Comparison of ENCODE assay signal across 7 mouse cellular contexts in the genomic region with DNA sequence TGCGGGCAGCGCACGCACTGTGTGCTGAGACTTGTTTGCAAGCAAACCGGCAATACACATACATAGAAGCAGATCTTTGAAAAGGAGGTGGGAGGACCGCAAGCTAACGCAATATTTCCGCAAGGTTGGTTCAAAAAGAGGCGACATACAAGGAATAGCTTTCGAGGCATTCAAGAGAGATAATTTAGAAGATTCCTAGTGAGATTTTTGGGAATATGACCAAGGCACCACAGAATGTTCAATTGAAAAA. TPM values are rescaled to one million over a fixed set of nuclear protein-coding genes. Genes with fewer than 3 reads are reported as not detected.
DNase-seq lines count a peak whose midpoint lies in the region; ATAC-seq and TF ChIP-seq lines count a peak whose summit lies in the region.

No protein-coding gene starts in this region.

- intact Hi-C loops in left cerebral cortex, postnatal 36 days (cut with DNase I) = no loop called here

- H3K4me2 ChIP-seq in forebrain, embryonic 12.5 days = peak overlapping the region; percentile 74
- peak overlapping the region; percentile 84 for H3K4me2 ChIP-seq in liver, embryonic 13.5 days
- H3K4me2 ChIP-seq in stomach, postnatal 0 days (replicated peaks; ENCODE audit: low read depth) = peak overlapping the region; percentile 93

- peak overlapping the region; percentile 83 for H3K4me3 ChIP-seq in spleen, adult 2 months (ENCODE audit: extremely low read depth, insufficient read depth, insufficient read length)
- peak overlapping the region; percentile 66 for H3K4me3 ChIP-seq in forebrain, embryonic 12.5 days (replicated peaks)
- H3K4me3 ChIP-seq in liver, embryonic 13.5 days (replicated peaks) = peak overlapping the region; percentile 86
- peak overlapping the region; percentile 62 for H3K4me3 ChIP-seq in stomach, postnatal 0 days (ENCODE audit: low read depth, low read length)

- WGBS in spleen, adult 2 months = under 1% methylated on average over 9 of the region's 9 CpGs
- 7% methylated on average over 9 of the region's 9 CpGs for WGBS in forebrain, embryonic 12.5 days
- 3% methylated on average over 9 of the region's 9 CpGs for WGBS in liver, embryonic 13.5 days (ENCODE audit: insufficient replicate concordance)
- 4% methylated on average over 9 of the region's 9 CpGs for WGBS in stomach, postnatal 0 days

- peak overlapping the region; percentile 70 for H3K9ac ChIP-seq in forebrain, embryonic 12.5 days
- H3K9ac ChIP-seq in liver, embryonic 13.5 days = peak overlapping the region; percentile 93
- H3K9ac ChIP-seq in stomach, postnatal 0 days (ENCODE audit: low read length) = peak overlapping the region; percentile 67

- TF ChIP-seq EP300 in stomach, postnatal 0 days (optimal IDR thresholded peaks at IDR 0.05) = no peak

- no peaks in the 10 kb centered on the region for H3K9me3 ChIP-seq in forebrain, embryonic 12.5 days
- no peaks in the 10 kb centered on the region for H3K9me3 ChIP-seq in liver, embryonic 13.5 days (replicated peaks)
- no peaks in the 10 kb centered on the region for H3K9me3 ChIP-seq in stomach, postnatal 0 days (ENCODE audit: control insufficient read depth, low read length)

- ATAC-seq in forebrain, embryonic 12.5 days (ENCODE audit: low FRiP score) = no peak
- peak; percentile 10; the same call in 1 of the 2 replicates for ATAC-seq in liver, embryonic 13.5 days (ENCODE audit: low read depth)
- ATAC-seq in stomach, postnatal 0 days (ENCODE audit: low FRiP score, low TSS enrichment) = no peak

- TF ChIP-seq CTCF in spleen, adult 2 months (IDR thresholded peaks at IDR 0.05; ENCODE audit: extremely low read depth, insufficient read depth, insufficient read length, insufficient replicate concordance) = no peak
- TF ChIP-seq CTCF in stomach, postnatal 0 days (IDR thresholded peaks at IDR 0.05; ENCODE audit: low read depth) = no peak

- no peaks in the 10 kb centered on the region for H3K36me3 ChIP-seq in spleen, adult 2 months (ENCODE audit: control insufficient read depth, insufficient read depth, low read length)
- H3K36me3 ChIP-seq in forebrain, embryonic 12.5 days (replicated peaks) = peaks cover 3% of the 10 kb centered on the region; the same call in 1 of the 2 replicates
- H3K36me3 ChIP-seq in liver, embryonic 13.5 days = peaks cover 8% of the 10 kb centered on the region; the same call in 1 of the 2 replicates
- no peaks in the 10 kb centered on the region for H3K36me3 ChIP-seq in stomach, postnatal 0 days (ENCODE audit: control insufficient read depth, insufficient read depth, low read length)

- DNase-seq in spleen, adult 2 months (ENCODE audit: low read depth in 1 of 2, low spot score in 2 of 2) = no peak
- no peak for DNase-seq in spleen, postnatal 14 days (ENCODE audit: low spot score in 2 of 2)
- DNase-seq in liver, embryonic 13.5 days = no peak
- DNase-seq in stomach, postnatal 0 days (ENCODE audit: low spot score) = no peak
- no peak for DNase-seq in left cerebral cortex, postnatal 36 days (ENCODE audit: low spot score in 2 of 2)
- DNase-seq in adrenal gland, adult 18-20 months (ENCODE audit: low spot score in 2 of 2) = no peak

- peaks cover 2% of the 10 kb centered on the region for H3K4me1 ChIP-seq in spleen, adult 2 months (ENCODE audit: control insufficient read depth, insufficient read depth, insufficient read length)
- H3K4me1 ChIP-seq in forebrain, embryonic 12.5 days = peaks cover 7% of the 10 kb centered on the region
- peaks cover 53% of the 10 kb centered on the region for H3K4me1 ChIP-seq in liver, embryonic 13.5 days (replicated peaks)
- no peaks in the 10 kb centered on the region for H3K4me1 ChIP-seq in stomach, postnatal 0 days (replicated peaks; ENCODE audit: control insufficient read depth, insufficient read depth)

- no peak overlapping the region for H3K27ac ChIP-seq in spleen, adult 2 months (ENCODE audit: insufficient read depth, low read length)
- peak overlapping the region; percentile 76 for H3K27ac ChIP-seq in forebrain, embryonic 12.5 days
- peak overlapping the region; percentile 82 for H3K27ac ChIP-seq in liver, embryonic 13.5 days
- no peak overlapping the region; the same call in 1 of the 2 replicates for H3K27ac ChIP-seq in stomach, postnatal 0 days (replicated peaks)

- TF ChIP-seq POLR2A in spleen, adult 2 months (IDR thresholded peaks at IDR 0.05; ENCODE audit: low read depth, low read length) = no peak

- no peaks in the 10 kb centered on the region for H3K27me3 ChIP-seq in spleen, adult 2 months (ENCODE audit: control insufficient read depth, insufficient read depth, low read length)
- no peaks in the 10 kb centered on the region for H3K27me3 ChIP-seq in forebrain, embryonic 12.5 days
- H3K27me3 ChIP-seq in liver, embryonic 13.5 days = no peaks in the 10 kb centered on the region
- no peaks in the 10 kb centered on the region for H3K27me3 ChIP-seq in stomach, postnatal 0 days (ENCODE audit: control insufficient read depth, insufficient read depth, low read length)

RNA-seq across cellular contexts. Expression of gene Fbxo48, which starts 0.5 kb away (rescaled TPM):
- polyA plus RNA-seq in spleen, adult 2 months (2012; rRNA removed) = 0.94 and 1.2 TPM in 2 replicates
- polyA plus RNA-seq in forebrain, embryonic 12.5 days (2016; fragmentation: Nextera tagmentation; extraction: Ambion mirVana) = 1.5 and 1.9 TPM in 2 replicates
- 1.8 TPM in 2 replicates for polyA plus RNA-seq in liver, embryonic 13.5 days (2015; fragmentation: Nextera tagmentation; extraction: Ambion mirVana)
- 0.21 and 0.35 TPM in 2 replicates for polyA plus RNA-seq in stomach, postnatal 0 days (2015; fragmentation: Nextera tagmentation; extraction: Ambion mirVana)
- 1 to 10 TPM; 1.3 to 1.5 TPM for total RNA-seq in left cerebral cortex, postnatal 36 days (2021)
- under 1 TPM; 0.32 to 0.33 TPM for total RNA-seq in adrenal gland, adult 18-20 months (2021)

Comparison
In these comparisons a context has a peak if more than half of its experiments do, and no peak if none do; other contexts are left out.
1. H3K27ac ChIP-seq: peak in forebrain, embryonic 12.5 days (single experiment) and liver, embryonic 13.5 days (single experiment); none in spleen, adult 2 months (single experiment) and stomach, postnatal 0 days (single experiment).
2. Peak in every context shown above with its lines, with median percentiles within 50 percentile points of each other: H3K4me3 ChIP-seq, H3K4me2 ChIP-seq and H3K9ac ChIP-seq.